Mouse (Mus musculus) lung, embryonic 15.5 days (tissue): ENCODE data around the gene Bcl7a. TPM values are rescaled to one million over a fixed set of nuclear protein-coding genes. Genes with fewer than 3 reads are reported as not detected.

Experiments used
- ATAC-seq: fragments of 200-750 bp; cut with Nextera tagmentation; 2 replicates; pipeline ENCODE4 v1.8.0; 2017; ENCODE audit warnings: moderate number of reproducible peaks, borderline replicate concordance; ENCODE audit not compliant: low FRiP score, low TSS enrichment; ENCODE audit errors: extremely low read depth
- H3K27ac ChIP-seq: fragments of 300-500 bp; sonication (generic); 2 replicates; pipeline ENCODE4 v1.5.1; 2015; ENCODE audit warnings: moderate library complexity, mild to moderate bottlenecking, inconsistent platforms
- H3K27me3 ChIP-seq: fragments of 300-500 bp; sonication (generic); 2 replicates; pipeline ENCODE4 v1.6.1; 2015; ENCODE audit warnings: inconsistent platforms
- H3K36me3 ChIP-seq: fragments of 300-500 bp; sonication (generic); 2 replicates; pipeline ENCODE4 v1.6.1; 2015; ENCODE audit warnings: inconsistent platforms
- H3K4me1 ChIP-seq: fragments of 300-500 bp; sonication (generic); 2 replicates; pipeline ENCODE4 v1.6.1; 2015; ENCODE audit warnings: inconsistent platforms
- H3K4me2 ChIP-seq: fragments of 300-500 bp; sonication (generic); 2 replicates; pipeline ENCODE4 v1.6.1; 2015; ENCODE audit warnings: inconsistent platforms, mild to moderate bottlenecking, moderate library complexity
- H3K4me3 ChIP-seq: fragments of 300-500 bp; sonication (generic); 2 replicates; pipeline ENCODE4 v1.5.1; 2015; ENCODE audit warnings: mild to moderate bottlenecking, inconsistent platforms
- H3K9ac ChIP-seq: fragments of 300-500 bp; sonication (generic); 2 replicates; pipeline ENCODE4 v1.6.1; 2015; ENCODE audit warnings: inconsistent platforms
- H3K9me3 ChIP-seq: fragments of 300-500 bp; sonication (generic); 2 replicates; pipeline ENCODE4 v1.6.1; 2016; ENCODE audit warnings: inconsistent platforms
- WGBS: fragments of 180-500 bp; shearing (Covaris S2); methylation state at CpG from one replicate; pipeline ENCODE4 v1.1.7; 2015; 5-methylcytosine and 5-hydroxymethylcytosine counted together
- polyA plus RNA-seq: library from polyadenylated mRNA; unstranded; fragments of >200 nt; fragmentation: Nextera tagmentation; extraction: Ambion mirVana; gene quantifications from 2 replicates; pipeline ENCODE4 v1.2.1, GENCODE M21; 2015

Gene Bcl7a
- polyA plus RNA-seq, 1 experiment from 2014 or later, result 24.6 TPM

GRCm38 (mm10) chr5:123310221-123310620 lies 33.4 kb upstream of the Bcl7a start:
- no peaks in the 10 kb centered on the region for H3K9me3 ChIP-seq
- no peak overlapping the region for H3K4me2 ChIP-seq
- no peak overlapping the region for H3K4me3 ChIP-seq
- no peaks in the 10 kb centered on the region for H3K27me3 ChIP-seq
- WGBS, result 37% methylated on average over 7 of the region's 7 CpGs
- ATAC-seq, result no peak
- no peaks in the 10 kb centered on the region for H3K36me3 ChIP-seq
- no peak overlapping the region for H3K27ac ChIP-seq
- no peak overlapping the region for H3K9ac ChIP-seq
- 0 out of 2 replicates have a peak, but pooled peaks cover 13% of the 10 kb centered on the region for H3K4me1 ChIP-seq

- H3K9me3 ChIP-seq, result no peaks in the 10 kb centered on the region
- no peak for ATAC-seq
- no peak overlapping the region for H3K4me2 ChIP-seq
- 0 out of 2 replicates have a peak, but pooled peaks cover 13% of the 10 kb centered on the region for H3K4me1 ChIP-seq
- H3K4me3 ChIP-seq, result no peak overlapping the region
- no peak overlapping the region for H3K9ac ChIP-seq
- H3K36me3 ChIP-seq, result no peaks in the 10 kb centered on the region
- H3K27me3 ChIP-seq, result no peaks in the 10 kb centered on the region
- no peak overlapping the region for H3K27ac ChIP-seq
- 35% methylated on average over 12 of the region's 12 CpGs for WGBS
Measured at GRCm38 (mm10) chr5:123313058-123313630, 30.5 kb upstream of the Bcl7a start.

- 45% methylated on average over 11 of the region's 11 CpGs for WGBS
- Histone ChIP-seq H3K27me3 (no peaks in the 10 kb centered on the region), H3K36me3 (no peaks in the 10 kb centered on the region), H3K4me3 (no peak overlapping the region), H3K4me1 (0 out of 2 replicates have a peak, but pooled peaks cover 13% of the 10 kb centered on the region), H3K27ac (no peak overlapping the region), H3K9me3 (no peaks in the 10 kb centered on the region), H3K9ac (no peak overlapping the region), H3K4me2 (no peak overlapping the region)
- no peak for ATAC-seq
Measured at GRCm38 (mm10) chr5:123313851-123314380, 29.7 kb upstream of the Bcl7a start.

GRCm38 (mm10) chr5:123315219-123315866 lies 28.3 kb upstream of the Bcl7a start:
- no peak overlapping the region for H3K4me3 ChIP-seq
- no peaks in the 10 kb centered on the region for H3K27me3 ChIP-seq
- no peaks in the 10 kb centered on the region for H3K9me3 ChIP-seq
- 0 out of 2 replicates have a peak, but pooled peaks cover 6% of the 10 kb centered on the region for H3K4me1 ChIP-seq
- H3K4me2 ChIP-seq, result no peak overlapping the region
- H3K27ac ChIP-seq, result no peak overlapping the region
- WGBS, result 36% methylated on average over 9 of the region's 10 CpGs
- ATAC-seq, result peak; percentile 50; the same call in 1 of the 2 replicates
- H3K9ac ChIP-seq, result no peak overlapping the region
- no peaks in the 10 kb centered on the region for H3K36me3 ChIP-seq

GRCm38 (mm10) chr5:123317992-123318391 lies 25.6 kb upstream of the Bcl7a start:
- no peaks in the 10 kb centered on the region for H3K9me3 ChIP-seq
- H3K27me3 ChIP-seq, result no peaks in the 10 kb centered on the region
- ATAC-seq, result no peak
- H3K27ac ChIP-seq, result peak overlapping the region; percentile 46
- H3K36me3 ChIP-seq, result no peaks in the 10 kb centered on the region
- WGBS, result 6% methylated on average over 6 of the region's 6 CpGs
- H3K4me2 ChIP-seq, result peak overlapping the region; percentile 50
- H3K4me3 ChIP-seq, result peak overlapping the region; percentile 27
- H3K9ac ChIP-seq, result peak overlapping the region; percentile 25; the same call in 1 of the 2 replicates
- 0 out of 2 replicates have a peak, but pooled peaks cover 5% of the 10 kb centered on the region for H3K4me1 ChIP-seq

- Histone ChIP-seq H3K36me3 (no peaks in the 10 kb centered on the region), H3K4me2 (no peak overlapping the region), H3K9me3 (no peaks in the 10 kb centered on the region), H3K27ac (no peak overlapping the region), H3K9ac (no peak overlapping the region), H3K4me1 (no peaks in the 10 kb centered on the region), H3K4me3 (no peak overlapping the region), H3K27me3 (no peaks in the 10 kb centered on the region)
- WGBS, result 94% methylated on average over 3 of the region's 3 CpGs
- no peak for ATAC-seq
Measured at GRCm38 (mm10) chr5:123320136-123320535, 23.5 kb upstream of the Bcl7a start.

GRCm38 (mm10) chr5:123324242-123324641 lies 19.4 kb upstream of the Bcl7a start:
- Histone ChIP-seq H3K4me3 (no peak overlapping the region), H3K27ac (no peak overlapping the region), H3K36me3 (no peaks in the 10 kb centered on the region), H3K4me1 (peaks cover 9% of the 10 kb centered on the region), H3K27me3 (no peaks in the 10 kb centered on the region), H3K9ac (no peak overlapping the region), H3K4me2 (no peak overlapping the region), H3K9me3 (no peaks in the 10 kb centered on the region)
- WGBS, result 30% methylated on average over 15 of the region's 15 CpGs
- no peak for ATAC-seq

GRCm38 (mm10) chr5:123326006-123326750 lies 17.5 kb upstream of the Bcl7a start:
- peak; percentile 23; the same call in 1 of the 2 replicates for ATAC-seq
- Histone ChIP-seq H3K9me3 (no peaks in the 10 kb centered on the region), H3K4me1 (peaks cover 9% of the 10 kb centered on the region), H3K4me2 (no peak overlapping the region), H3K36me3 (no peaks in the 10 kb centered on the region), H3K4me3 (no peak overlapping the region), H3K27me3 (no peaks in the 10 kb centered on the region), H3K27ac (peak overlapping the region; percentile 27; the same call in 1 of the 2 replicates), H3K9ac (no peak overlapping the region)
- 49% methylated on average over 15 of the region's 15 CpGs for whole genome bisulfite sequencing

- 68% methylated on average over 9 of the region's 9 CpGs for WGBS
- Histone ChIP-seq H3K9me3 (no peaks in the 10 kb centered on the region), H3K4me1 (peaks cover 9% of the 10 kb centered on the region), H3K27ac (peak overlapping the region; percentile 27; the same call in 1 of the 2 replicates), H3K9ac (no peak overlapping the region), H3K4me2 (no peak overlapping the region), H3K4me3 (no peak overlapping the region), H3K27me3 (no peaks in the 10 kb centered on the region), H3K36me3 (no peaks in the 10 kb centered on the region)
- ATAC-seq, result 0 out of 2 replicates have a peak, but pooled peaks have one; percentile 23
Measured at GRCm38 (mm10) chr5:123326751-123327148, 16.9 kb upstream of the Bcl7a start.

- Histone ChIP-seq H3K36me3 (no peaks in the 10 kb centered on the region), H3K27me3 (no peaks in the 10 kb centered on the region), H3K9me3 (no peaks in the 10 kb centered on the region), H3K4me2 (no peak overlapping the region), H3K27ac (no peak overlapping the region), H3K4me3 (no peak overlapping the region), H3K4me1 (peaks cover 9% of the 10 kb centered on the region), H3K9ac (no peak overlapping the region)
- 79% methylated on average over 8 of the region's 8 CpGs for WGBS
- ATAC-seq, result no peak
Measured at GRCm38 (mm10) chr5:123327686-123328085, 15.9 kb upstream of the Bcl7a start.

- H3K4me2 ChIP-seq, result no peak overlapping the region
- no peaks in the 10 kb centered on the region for H3K9me3 ChIP-seq
- H3K36me3 ChIP-seq, result no peaks in the 10 kb centered on the region
- H3K4me3 ChIP-seq, result no peak overlapping the region
- 84% methylated on average over 6 of the region's 6 CpGs for WGBS
- H3K27ac ChIP-seq, result no peak overlapping the region
- H3K27me3 ChIP-seq, result no peaks in the 10 kb centered on the region
- ATAC-seq, result no peak
- H3K4me1 ChIP-seq, result peaks cover 8% of the 10 kb centered on the region; the same call in 1 of the 2 replicates
- no peak overlapping the region for H3K9ac ChIP-seq
Measured at GRCm38 (mm10) chr5:123333566-123333965, 10.1 kb upstream of the Bcl7a start.
